Mouse (Mus musculus): ENCODE results near the gene Ntf5. TPM values are rescaled to one million over a fixed set of nuclear protein-coding genes. Genes with fewer than 3 reads are reported as not detected.

Gene Ntf5
- total and polyA plus RNA-seq, 3 experiments = not detected

- DNase-seq = no peak
Measured at GRCm38 (mm10) chr7:45435038-45435437, 21.5 kb downstream of the Ntf5 start.

DNA sequence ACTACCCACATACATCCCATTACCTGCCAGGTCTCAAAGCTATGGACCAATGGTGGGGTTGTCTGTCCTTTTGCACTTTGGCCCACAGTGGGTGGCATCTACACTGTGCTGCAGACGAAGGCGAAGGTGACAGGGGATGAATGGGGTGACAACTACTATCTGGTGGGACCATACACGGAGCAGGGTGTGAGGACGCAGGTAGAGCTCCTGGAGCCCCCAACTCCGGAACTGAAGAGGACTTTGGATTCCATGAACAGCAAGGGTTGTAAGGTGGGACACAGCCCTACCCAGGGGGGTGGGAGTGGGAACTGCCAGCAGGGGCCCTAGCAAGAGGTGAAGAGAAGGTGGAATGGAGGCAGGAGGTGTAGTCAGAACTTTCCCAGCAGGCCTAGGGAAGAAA lies 22.9 kb downstream of the Ntf5 start:
- DNase-seq = no peak

DNA sequence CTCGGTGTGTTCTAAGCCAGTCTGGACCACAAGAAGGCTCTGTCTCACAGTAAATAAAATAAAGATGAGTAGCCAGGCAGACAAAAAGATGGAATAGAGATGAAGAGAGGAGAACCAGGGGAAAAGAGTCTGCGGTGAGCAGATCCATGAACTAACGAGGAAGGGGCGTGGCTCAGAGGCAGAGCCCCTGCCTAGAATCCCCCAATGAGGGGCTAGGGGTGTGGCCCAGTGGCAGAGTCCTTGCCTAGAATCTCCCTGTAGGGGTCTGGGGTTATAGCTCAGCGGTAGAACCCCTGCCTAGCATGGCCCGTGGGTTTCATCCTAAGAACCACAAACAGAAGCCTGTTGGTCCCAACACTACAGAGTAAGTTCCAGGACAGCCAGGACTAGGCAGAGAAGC lies 23.6 kb downstream of the Ntf5 start:
- no peak for DNase-seq

DNA sequence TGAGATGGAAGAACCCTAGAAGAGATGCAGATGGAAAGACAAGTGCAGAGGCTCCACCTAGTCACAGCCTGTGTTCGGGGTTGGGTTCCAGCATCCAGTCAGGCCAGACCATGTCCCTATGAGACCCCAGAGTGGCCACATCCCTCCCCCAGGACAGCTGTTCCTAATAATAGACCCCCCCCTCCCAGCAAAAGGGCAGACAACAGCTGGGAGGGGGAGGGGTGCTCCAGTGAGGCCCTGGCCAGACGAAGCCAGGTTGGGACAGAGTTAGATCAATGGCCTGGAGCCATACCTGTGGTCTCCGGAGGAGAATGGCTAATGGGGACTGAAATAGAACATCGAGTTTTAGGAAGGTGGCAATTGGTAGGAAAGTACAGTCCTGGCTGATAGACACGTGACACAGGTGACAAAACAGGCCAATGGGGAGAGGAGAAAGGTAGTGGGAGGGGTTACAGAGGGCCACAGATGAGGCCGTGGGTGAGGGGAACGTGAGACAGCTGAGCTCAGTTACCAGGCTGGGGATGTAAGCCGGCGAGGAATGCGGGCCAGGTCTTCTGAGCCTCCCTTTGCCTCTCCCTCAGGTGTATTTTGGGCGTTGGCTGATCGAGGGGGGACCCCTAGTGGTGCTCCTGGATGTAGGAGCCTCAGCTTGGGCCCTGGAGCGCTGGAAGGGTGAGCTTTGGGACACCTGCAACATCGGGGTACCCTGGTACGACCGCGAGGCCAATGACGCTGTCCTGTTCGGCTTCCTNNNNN lies 24.2 kb downstream of the Ntf5 start, which contains the start of gene Ruvbl2:
Gene Ruvbl2 (minus strand): TSS at position 576 of the 756 bp plus-strand sequence.
- no peak for DNase-seq

DNA sequence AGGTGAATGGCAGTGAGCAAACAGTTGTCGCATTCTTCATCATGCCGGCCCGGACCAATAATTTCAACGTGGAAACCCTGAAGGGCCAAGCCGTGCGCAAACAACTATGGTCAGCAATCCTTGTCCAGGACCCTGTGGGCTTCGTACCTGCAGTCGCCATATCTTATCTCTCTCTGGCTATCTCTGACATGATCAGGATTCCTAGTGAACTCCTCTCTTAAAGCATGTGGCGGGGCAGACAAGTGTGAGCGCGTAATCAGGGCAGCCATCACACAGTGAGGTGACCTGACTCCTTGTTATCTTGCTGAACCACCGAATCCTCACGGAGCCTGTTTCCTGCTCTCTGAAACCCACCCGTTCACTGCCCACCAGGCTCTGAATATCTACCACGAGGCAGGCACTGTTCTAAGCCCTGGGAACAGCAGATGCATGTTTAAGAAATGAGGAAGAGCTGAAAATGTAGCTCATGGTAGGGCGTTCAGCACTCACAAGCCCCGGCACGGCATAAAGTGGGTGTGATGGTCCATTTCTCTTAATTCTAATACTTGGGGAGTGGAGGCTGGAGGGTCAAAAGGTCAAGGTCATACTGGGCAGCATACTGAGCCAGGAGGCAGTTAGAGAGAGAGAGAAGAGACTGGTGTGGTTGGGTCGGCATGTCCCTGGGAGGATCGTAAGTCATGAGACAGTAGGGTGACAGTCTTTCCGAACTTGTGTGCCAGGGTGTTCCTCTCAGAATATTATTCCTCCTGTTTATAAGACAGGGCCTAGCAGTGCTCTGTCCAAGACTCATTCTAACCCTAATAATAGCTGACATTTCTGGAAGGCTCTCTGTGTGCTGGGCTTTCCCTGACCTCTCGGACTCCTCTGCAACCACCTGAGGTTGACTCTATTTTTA lies 30.3 kb downstream of the Ntf5 start:
- no peak for DNase-seq

DNA sequence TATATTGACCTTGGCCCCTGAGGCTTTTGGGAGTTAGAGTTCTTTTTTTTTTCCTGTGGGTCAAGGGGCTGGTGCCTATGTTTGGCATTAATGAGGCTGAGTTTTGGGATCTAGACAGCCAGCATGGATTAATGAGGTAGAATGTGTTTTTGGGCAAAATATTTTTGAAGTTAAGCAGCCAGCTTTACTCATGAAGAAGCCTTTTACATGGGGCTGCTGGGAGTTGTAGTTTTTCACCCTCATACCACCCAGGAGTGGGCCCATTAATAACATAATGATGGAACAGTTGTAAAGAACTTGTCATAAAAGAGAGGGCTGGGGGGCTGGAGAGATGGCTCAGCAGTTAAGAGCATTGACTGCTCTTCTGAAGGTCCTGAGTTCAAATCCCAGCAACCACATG lies 33.1 kb downstream of the Ntf5 start:
- no peak for DNase-seq

DNA sequence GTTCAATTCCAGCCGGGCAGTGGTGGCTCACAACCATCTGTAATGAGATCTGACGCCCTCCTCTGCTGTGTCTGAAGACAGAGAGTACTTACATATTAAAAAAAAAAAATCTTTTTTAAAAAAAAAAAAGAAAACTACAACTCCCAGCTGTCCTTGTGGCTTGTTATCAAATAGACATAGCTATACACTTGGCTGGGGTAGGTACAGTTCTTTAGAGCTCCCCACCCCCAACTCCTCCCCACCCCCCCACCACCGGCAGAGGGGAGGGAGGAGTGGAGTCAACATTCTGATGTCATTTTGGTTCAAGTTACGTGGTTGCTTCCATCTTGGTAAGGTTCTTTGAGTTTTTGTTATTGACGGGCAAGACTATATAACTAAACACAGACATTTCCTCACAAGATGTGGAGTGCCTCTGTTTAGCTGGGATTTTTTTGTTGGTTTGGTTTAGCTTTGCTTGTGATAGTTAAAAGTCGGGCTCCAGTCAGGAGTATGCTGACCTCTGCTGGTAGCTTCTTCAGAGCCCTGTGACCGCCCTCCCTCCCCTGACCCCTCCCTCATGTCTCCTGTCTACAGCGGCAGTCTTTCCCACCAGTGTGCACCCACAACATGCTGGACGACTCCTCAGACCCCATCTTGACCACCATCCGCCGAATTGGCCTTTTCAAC lies 34.0 kb downstream of the Ntf5 start:
- DNase-seq = no peak

DNA sequence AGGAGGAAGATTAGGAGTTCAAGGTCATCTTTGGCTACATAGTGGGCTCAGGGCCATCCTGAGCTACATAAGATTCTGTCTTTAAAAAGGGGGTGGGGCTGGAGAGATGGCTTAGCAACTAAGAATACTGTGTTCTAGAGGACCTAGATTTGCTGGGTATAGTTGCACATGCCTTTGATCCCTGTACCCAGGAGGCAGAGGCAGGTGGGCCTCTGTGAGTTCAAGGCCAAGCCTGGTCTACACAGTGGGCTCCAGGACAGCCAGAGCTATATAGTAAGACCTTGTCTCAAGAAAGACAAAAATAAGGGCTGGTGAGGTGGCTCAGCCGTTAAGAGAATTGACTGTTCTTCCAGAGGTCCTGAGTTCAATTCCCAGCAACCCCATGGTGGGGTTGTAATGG lies 36.5 kb downstream of the Ntf5 start:
- DNase-seq = no peak

DNA sequence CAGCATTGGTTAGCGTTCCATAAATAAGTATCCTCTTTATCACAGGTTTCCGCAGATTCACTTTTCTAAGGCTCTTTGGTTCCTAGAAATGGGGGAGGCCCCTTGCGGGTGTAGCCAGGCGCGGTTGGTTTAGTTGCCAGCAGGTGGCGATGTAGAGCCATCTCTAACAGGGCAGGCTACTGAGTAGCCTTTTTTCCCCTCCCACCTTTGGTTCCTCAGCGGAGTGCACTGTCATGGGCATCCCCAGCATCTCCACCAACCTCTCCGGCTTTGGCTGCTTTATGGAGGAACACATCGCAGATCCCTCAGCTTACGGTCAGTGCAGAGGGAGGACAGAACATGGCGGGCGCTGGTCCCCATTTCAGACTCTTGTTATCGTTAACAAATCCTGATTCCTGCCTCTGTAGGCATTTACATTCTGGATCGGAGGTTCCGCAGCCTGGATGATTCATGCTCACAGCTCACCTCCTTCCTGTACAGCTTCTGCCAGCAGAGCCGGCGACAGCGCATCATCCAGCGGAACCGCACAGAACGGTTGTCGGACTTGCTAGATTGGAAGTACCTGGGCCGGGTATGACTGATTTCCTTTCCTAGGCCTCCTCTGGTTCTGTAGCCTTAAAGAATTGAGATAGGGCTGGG lies 38.0 kb downstream of the Ntf5 start:
- peak; percentile 86 for DNase-seq

GRCm38 (mm10) chr7:45454971-45455370 lies 41.5 kb downstream of the Ntf5 start:
- DNase-seq = no peak

DNA sequence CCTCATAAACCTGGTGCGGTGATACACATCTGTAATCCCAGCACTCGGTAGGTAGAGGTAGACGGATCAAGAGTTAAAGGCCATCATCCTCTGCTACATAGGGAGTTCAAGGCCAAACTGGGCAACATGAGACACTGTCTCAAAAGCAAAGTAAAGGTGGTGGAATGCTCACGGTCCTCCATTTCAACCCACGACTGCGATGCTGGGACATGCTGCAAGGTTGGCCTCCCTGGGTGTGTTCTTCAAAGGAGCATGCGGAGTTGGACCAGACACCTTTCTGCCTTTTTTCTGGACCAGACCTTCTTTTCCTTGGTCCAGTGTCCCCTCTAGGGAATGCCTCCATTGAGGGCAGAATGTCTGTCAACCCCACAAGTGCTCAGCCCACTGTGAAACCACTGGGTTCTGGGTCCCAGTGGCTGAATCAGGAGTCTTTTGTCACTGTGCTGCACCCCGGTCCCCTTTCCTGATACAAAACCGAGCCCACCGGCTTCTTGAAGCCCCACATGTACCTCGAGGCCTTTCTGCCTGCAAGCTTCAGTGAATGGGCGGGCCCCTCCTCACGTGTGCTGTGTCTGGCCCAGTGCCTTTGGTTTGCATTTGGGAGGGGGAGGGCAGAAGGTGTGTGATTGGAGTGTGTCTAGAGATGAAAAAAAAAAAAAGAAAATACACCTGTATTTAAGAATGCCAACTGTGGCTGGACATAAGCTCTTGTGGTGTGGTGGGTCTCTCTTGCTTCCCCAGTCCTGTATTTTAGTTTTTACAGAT lies 42.6 kb downstream of the Ntf5 start:
- DNase-seq = no peak

- DNase-seq = no peak
Measured at GRCm38 (mm10) chr7:45456721-45457203, 43.3 kb downstream of the Ntf5 start.

DNA sequence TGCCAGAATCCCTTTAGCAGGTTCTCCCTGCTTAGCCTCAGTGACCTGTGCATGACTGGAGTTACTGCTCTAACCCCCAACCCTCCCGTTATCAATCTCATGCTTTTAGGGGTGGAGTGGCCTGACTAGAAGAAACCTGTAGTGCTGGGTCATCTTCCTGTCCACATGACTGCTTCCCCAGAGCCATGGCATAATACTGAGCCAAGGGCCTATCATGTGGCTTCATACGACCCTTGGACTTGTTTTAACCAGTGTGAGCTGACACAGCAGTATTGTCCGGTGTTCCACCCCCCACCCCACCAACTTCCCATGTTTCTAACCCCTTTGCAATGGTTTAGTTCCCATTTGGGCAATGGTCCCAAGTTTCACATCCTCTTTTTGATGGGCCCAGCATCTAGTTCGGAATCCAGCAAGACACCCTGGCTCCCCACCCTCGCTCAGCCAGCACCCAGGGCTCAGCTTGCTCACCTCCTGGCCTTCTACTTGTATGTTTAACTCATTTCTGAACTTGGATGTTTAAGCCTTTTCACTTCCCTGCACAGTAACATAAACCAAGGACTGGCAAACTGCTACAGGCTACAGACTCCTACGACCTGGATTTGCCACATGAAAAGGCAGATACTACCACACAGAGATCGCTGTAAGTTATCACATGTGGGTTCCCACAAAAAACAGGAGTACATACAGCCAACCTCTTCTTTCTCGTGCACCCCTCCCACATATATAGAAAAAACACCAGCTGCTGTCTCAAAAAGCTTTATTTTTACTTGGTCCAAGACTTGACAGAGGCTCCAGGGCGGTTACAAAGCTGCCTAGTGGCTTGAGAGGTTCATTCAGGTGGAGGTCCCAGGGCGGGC lies 43.9 kb downstream of the Ntf5 start:
- peak; percentile 68 for DNase-seq

DNA sequence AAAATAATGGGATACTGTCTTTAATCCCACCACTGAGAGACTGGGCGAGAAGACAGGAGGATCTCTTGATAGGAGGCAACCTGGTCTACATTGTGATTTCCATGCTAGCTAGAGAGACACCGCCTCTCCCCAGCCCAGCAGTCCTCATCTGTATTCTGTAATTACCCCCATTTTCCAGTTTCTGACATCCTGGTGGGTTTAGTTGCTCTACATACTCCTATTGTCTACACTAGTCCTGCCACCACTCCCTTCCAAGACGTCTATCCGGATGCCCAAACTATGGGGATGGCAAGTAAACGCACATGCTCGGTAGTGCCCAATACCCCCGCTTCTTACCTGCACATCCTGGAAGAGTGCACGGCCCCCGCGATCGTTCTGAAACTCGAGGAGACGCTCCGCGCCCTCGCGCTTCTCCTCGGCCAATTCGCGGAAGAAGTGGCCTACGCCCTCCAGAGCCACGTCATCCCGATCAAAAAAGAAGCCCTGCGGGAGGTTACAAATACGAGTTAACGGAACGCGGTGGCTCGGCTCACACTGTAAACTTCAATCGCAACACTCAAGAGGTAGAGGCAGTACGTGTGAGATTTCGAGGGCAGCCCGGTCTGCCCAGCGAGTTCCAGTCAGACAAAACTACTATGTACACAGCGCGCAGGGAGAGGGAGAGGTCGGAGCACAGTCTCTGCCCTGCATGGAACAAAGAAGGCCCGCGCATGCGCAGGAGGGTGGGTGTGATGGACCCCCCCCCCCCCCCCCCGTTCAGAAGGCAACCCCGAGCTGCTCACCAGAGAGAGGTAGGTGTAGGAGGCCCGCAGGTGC lies 45.5 kb downstream of the Ntf5 start:
- peak; percentile 84 for DNase-seq

GRCm38 (mm10) chr7:45459564-45460140 lies 46.2 kb downstream of the Ntf5 start, which contains the start of gene Ftl1:
TSS of gene Ftl1 (minus strand) at chr7:45459884.
- peak; percentile 99 for DNase-seq

DNA sequence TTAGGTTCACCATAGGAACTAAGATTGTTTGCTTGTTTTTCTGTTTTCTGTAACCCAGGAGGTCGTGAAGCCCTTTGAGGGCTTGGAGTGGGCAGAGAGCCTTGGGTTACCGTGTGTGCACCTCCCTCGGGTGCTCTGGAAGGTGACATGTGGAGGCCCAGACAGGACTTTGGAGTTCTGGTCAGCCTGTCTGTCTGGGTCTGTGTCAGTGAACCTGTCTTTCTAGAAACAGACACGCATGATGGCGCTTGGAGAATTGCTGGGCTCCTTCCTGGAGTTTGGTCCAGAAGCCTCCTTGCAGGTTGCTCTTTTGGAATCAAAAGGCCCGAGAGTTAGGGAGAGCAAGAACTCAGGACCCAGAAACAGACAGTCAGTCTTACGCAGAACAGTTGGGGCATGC lies 46.9 kb downstream of the Ntf5 start:
- DNase-seq = no peak

- DNase-seq = peak; percentile 91
Measured at GRCm38 (mm10) chr7:45460860-45461314, 47.4 kb downstream of the Ntf5 start.

DNA sequence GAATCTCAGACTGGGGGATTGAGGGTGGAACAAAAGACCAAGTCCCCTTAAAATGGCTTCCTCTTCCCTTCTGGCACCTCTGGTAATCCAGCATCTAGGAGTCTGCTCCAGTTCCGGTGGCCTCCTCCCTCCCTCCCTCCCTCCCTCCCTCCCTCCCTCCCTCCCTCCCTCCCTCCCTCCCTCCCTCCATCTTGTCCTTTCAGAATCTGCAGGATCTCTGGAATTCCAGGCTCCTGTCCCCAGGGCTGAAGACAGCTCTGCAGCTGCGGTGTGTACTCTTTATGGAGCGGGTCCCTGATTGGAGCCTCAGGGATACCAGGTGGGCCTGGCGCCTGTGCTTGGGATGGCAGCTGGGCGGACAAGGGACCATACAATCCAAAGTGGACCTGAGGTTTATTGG lies 47.8 kb downstream of the Ntf5 start:
- no peak for DNase-seq

- DNase-seq = no peak
Measured at GRCm38 (mm10) chr7:45461781-45462180, 48.3 kb downstream of the Ntf5 start.

All from adrenal gland, adult 2 months (tissue).